Mouse (Mus musculus) megakaryocyte, embryonic 14.5 days (primary cell): ENCODE results near the gene Olah.

ENCODE experiments used
- FLI1 ChIP-seq: IDR thresholded peaks from 2 replicates; pipeline ENCODE4 v1.6.1; 2012; ENCODE audit warnings: low read length, inconsistent platforms, mixed read lengths
- GATA1 ChIP-seq: IDR thresholded peaks from 3 replicates; pipeline ENCODE4 v1.6.1; 2012; ENCODE audit warnings: mixed read lengths, low read length, inconsistent platforms, borderline replicate concordance

DNA sequence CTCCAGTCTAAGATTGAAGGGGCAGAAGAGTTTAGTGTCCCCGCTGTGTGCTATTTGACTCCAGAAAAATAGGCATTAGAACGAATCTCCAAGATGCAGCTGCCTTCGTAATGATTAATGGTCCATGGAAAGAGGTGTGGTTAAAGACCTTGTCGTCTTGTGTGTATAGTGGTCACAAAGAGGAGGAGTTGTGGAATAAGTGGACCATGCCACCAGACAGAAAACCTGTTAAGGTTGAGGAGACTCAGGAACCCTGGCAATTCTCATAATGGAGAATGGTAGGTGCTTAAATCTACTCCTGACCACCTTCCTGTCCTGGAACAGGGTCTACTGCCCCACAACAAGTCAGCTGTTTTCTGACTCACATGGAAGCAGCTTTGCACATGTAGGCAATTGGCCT is 49.0 kb upstream of the Olah start:
- TF ChIP-seq GATA1 (no peak), FLI1 (no peak)
